Mouse (Mus musculus) heart, postnatal 0 days (tissue): ENCODE data around the gene Mroh2a.

Source experiments
- CTCF ChIP-seq: IDR thresholded peaks from 2 replicates; pipeline ENCODE4 v1.5.1; 2016; ENCODE audit warnings: antibody characterized with exemption, control low read depth, low read depth
- EP300 ChIP-seq: IDR thresholded peaks from 2 replicates; pipeline ENCODE4 v1.6.1; 2016; ENCODE audit warnings: antibody characterized with exemption, low read depth

- no peak for TF ChIP-seq CTCF
- no peak for TF ChIP-seq EP300
Observed at GRCm38 (mm10) chr1:88257681-88258080, 30.9 kb downstream of the Mroh2a start.
